Mouse (Mus musculus) central nervous system, embryonic 11.5 days (tissue): Measurements from ENCODE around the gene Ccnyl1. TPM values are rescaled to one million over a fixed set of nuclear protein-coding genes. Genes with fewer than 3 reads are reported as not detected.

ENCODE experiments used
- polyA plus RNA-seq: library from polyadenylated mRNA; depleted of rRNA; stranded (reverse); fragments of >200 nt; gene quantifications from 2 replicates; pipeline ENCODE4 v1.2.3, GENCODE M21; 2012; rRNA removed

The Ccnyl1 gene
- 44.1 and 46.0 TPM in 2 replicates for polyA plus RNA-seq

DNA sequence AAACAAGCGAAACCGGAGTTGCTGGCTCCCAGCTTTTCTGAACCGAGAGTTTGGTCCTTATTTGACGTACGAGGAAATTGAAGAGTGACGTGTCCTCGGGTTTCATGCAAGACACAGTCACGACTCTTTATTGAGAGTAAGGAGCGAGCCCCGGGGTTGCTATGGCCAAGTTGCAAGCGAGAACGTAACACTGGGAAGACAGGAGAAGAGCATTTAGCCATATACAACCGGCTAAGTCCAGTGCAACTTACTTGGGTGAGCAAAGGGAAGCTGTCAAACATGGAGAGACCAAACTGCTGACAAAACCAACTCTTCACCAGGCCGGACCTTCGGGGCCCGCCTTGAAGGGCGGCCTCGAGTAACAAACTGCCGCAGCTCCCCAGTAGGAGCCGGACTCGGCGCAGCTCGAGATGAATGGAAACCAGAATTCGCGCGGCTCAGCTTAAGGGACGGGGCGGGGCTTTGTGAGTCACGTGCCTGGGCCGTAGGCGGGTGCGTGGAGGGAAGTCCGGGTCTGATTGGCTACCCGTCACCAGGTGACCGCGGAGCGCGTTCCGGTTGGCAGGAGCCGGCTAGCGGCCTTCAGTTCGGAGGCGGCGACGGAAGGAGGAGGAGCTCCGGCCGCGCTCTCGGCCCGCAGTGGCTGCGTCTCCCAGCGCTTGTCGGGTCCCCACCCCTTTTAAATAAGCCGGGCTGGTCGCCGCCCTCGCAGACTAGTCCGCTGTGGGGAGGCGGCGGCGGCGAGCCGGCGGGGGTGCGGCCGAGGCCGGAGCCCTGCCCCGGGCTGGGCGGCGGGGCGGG lies at the start of gene Ccnyl1:
Gene Ccnyl1 (plus strand): TSS at position 243 of the 801 bp plus-strand sequence.

DNA sequence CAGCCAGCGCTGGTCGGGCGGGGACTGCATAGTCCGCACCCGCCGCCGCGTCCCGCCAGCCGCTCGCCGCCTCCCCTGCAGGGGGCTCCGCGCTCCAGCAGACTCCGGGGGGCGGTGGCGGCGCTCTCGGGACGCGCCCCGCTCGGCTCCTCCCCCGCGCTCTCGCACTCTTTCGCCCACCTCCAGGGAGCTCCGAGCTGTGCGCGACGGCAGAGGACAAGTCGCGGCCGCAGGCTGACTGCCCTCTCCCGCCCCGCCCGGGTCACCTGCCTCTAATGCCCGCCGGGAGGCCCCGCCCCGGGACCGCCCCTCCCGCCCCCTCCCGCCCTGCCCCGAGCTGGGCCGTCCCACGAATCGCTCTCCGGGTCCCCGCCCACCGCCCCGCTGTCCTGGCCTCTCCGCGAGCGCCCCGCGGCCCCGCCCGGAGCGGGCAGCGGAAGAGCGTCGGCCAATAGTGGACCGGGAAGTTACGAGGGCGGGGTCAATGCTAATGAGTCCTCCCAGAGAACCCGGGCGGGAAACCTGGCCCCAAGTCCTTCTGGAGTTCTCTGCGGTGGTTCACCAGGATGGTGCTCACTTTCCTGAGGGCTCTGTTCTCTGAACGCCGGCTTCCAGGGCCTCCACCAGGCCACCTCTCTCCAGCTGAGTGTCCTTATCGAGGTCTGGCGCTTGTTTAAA lies 47.4 kb downstream of the Ccnyl1 start, which contains the start of gene Fzd5:
Gene Fzd5 (minus strand): TSS at position 250 of the 678 bp plus-strand sequence.

Other genes with a start within 250 kb of the Ccnyl1 start
- gene Creb1, start 157.8 kb upstream of the Ccnyl1 start, polyA plus RNA-seq, result 27.4 and 33.4 TPM in 2 replicates
- gene Mettl21a, start 73.2 kb upstream of the Ccnyl1 start, polyA plus RNA-seq, result 13.1 and 14.4 TPM in 2 replicates
- 1.8 and 2.3 TPM in 2 replicates for gene Fzd5, start 47.3 kb downstream of the Ccnyl1 start, polyA plus RNA-seq